Mouse (Mus musculus) bone marrow, adult 2 months (tissue): ENCODE measurements around the gene Ccdc116.

Experiments used
- CTCF ChIP-seq: fragments of 200-500 bp; IDR thresholded peaks from 2 replicates; pipeline ENCODE4 v1.5.1; 2011; ENCODE audit warnings: low read length, control low read depth; ENCODE audit not compliant: control insufficient read depth, insufficient read depth
- POLR2A ChIP-seq: fragments of 200-500 bp; IDR thresholded peaks from 2 replicates; pipeline ENCODE4 v1.6.1; 2011; ENCODE audit warnings: low read depth, mild to moderate bottlenecking, control low read depth, low read length, borderline replicate concordance; ENCODE audit not compliant: control insufficient read depth

DNA sequence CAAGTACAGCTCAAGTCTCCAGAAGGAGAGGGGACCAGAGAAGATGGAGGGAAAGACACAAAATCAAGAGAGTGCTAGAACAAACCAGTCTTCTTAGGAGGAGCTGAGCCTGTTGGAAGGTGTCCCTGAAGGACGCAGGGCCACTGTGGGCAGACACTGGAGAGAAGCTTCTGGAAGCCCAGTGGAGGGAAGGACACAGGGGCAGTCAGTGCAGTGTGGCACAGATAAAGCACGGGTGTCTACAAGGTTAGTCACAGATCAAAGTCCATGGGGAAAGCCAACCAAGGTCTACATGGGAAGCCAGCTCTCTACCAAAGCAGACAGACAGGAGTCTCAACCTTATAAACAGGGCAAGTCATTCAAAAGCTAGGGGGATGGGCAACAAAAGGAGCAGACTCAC is 28.7 kb upstream of the Ccdc116 start:
- TF ChIP-seq CTCF = no peak
- TF ChIP-seq POLR2A = no peak
